Mouse (Mus musculus) CD4-positive helper T cell, adult 2 months (primary cell): ENCODE data around the gene Pdzph1.

Experiments
- DNase-seq: peaks from one replicate; pipeline ENCODE4 v3.0.0-alpha.2; 2012; ENCODE audit warnings: low read depth, missing footprints, low spot score

Pdzph1 gene

DNA sequence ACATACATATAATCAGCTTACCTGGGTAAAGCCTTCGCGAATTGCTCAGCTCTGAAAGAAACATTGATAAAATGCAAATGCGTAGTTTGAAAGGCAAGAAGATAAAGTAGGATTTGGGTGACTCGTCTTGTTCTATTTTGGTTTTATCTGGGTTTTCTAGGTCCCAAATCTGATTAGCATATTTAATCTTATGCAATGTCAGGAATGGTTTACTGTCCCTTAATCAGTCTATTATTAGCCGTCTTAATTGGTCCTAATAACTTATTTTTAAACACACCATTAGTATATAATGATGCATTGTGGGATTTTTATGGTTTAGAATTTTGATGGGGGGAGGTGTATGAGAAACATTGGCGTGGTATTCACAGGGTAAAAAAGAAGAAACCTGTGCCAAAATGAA, at the start of gene Pdzph1:
Gene Pdzph1, minus strand, starts transcription at position 101 of the 400 bp plus-strand sequence.
- DNase-seq: no peak

- no peak for DNase-seq
These were observed 48.6 kb upstream of the Pdzph1 start for GRCm38 (mm10) chr17:59039754-59040153.

DNA sequence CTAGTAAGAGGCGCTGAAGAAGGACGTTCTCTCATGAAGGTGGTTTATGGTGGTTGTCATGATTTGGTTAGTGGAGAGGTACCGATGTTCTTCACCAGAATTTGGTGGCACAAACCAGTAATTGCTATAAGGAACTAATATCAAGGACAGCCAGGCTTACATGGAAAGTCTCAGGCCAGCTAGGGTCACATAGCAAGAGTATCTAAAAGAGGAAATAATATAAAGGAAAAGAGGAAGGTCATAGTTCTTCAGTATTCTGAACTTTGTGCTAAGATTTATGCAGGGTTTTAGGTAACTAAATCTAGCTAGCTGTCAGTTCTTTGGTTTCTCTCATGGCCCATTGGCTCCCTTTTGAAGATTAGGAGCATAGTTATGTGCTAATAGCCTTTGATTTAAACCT, 42.3 kb upstream of the Pdzph1 start:
- no peak for DNase-seq

DNA sequence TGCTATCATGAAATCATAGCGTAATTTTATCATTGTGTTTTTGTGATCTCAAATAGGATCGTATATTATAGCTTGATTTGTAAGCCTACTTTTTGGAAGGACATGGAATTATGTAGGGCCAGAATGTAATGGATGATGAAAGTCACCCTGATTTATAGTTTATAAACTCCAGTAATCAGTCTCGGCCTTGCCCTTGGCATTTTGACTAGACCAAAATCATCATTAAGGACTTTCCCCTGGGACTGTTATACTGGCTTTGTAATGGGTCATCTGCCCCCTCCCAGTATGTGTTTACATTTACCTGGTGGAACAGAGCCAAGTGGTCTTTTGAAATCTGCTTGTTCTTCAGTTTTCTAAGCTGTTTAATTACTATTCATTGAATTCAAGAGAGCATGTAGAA, 35.2 kb upstream of the Pdzph1 start:
- DNase-seq: no peak

- DNase-seq: no peak
These were observed 33.3 kb upstream of the Pdzph1 start for GRCm38 (mm10) chr17:59024502-59024901.

DNA sequence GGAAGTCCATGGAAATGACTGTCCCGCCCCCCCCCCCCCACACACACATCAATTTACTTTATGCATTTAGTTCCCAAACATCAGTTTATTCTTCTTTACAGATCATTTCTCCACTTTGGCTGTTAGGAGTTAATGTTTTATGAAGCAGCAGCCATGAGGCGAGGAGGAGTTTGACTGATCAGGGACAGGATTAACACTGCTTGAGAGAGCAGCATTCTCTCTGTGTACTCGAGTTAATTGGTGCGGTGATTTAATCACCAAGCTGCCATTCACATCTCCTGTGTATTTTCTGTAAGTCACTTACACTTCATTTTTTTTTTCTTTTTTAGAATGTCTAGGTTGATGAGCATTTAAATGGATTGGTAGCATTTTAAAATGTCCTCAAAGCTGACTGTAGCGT, 32.8 kb upstream of the Pdzph1 start:
- no peak for DNase-seq

GRCm38 (mm10) chr17:59018666-59019065, 27.5 kb upstream of the Pdzph1 start:
- DNase-seq: no peak

DNA sequence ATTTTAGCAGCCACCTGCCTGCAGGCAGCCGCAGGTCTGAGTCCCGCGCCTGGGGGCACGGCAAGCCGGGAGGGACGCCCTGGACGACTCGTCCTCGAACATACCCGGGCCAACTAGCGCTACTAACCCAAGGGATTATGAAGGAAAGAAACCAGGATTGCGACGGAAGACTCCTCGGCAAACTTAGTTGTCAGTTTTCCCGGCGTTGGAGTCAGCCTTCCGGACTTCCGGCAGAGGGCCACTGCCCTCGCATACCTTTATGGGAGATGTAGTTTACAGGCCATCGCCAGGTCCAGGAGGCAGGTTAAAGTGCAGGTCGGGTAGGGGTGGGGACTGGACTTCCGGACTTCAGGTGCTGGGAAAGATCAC, 21.9 kb upstream of the Pdzph1 start, which contains the start of gene Nudt12:
Gene Nudt12, minus strand, starts transcription at position 282 of the 369 bp plus-strand sequence.
- DNase-seq: peak; percentile 3

GRCm38 (mm10) chr17:59012421-59013090, 21.4 kb upstream of the Pdzph1 start:
- no peak for DNase-seq

GRCm38 (mm10) chr17:59011546-59012307, 20.6 kb upstream of the Pdzph1 start:
- DNase-seq: no peak

DNA sequence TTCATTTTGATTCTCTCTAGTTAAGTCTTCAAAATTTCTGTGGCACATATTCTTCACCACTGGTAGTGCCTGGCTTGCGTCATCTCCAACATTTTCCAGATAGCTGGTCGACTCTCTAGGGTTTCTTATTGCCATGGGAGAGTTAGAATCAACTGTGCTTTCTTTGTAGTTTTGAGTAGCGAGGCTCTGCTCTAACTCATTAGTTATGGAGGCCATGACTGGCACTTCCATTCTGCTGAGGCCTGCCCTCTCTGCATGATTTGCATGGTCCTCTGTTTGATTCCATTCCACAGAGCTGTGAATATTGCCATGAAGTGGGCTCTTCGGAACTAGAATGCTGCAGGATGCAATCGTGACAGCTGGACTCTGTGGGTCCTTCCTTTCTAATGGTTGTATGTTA, 17.9 kb downstream of the Pdzph1 start:
- DNase-seq: no peak

DNA sequence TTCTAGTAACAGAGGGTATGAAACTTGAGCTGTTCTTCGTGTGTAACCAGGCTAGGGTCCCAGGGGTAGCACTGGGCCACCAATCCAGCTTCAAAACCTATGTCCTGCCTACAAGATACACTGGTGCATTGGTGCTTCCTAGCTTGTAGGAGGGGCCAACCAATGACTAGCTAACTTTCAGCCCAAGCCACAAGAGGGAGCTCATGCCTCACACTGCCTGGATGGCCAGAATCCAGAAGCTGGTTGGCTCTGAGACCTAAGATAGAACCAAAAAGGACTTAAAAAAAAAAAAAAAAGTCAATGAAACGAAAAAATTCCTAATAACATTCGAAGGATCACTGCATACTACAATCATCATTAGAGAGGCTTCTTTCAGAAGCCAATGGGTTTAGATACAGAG, 31.3 kb downstream of the Pdzph1 start:
- DNase-seq: no peak

- no peak for DNase-seq
These were observed 34.1 kb downstream of the Pdzph1 start for GRCm38 (mm10) chr17:58957055-58957454.

DNA sequence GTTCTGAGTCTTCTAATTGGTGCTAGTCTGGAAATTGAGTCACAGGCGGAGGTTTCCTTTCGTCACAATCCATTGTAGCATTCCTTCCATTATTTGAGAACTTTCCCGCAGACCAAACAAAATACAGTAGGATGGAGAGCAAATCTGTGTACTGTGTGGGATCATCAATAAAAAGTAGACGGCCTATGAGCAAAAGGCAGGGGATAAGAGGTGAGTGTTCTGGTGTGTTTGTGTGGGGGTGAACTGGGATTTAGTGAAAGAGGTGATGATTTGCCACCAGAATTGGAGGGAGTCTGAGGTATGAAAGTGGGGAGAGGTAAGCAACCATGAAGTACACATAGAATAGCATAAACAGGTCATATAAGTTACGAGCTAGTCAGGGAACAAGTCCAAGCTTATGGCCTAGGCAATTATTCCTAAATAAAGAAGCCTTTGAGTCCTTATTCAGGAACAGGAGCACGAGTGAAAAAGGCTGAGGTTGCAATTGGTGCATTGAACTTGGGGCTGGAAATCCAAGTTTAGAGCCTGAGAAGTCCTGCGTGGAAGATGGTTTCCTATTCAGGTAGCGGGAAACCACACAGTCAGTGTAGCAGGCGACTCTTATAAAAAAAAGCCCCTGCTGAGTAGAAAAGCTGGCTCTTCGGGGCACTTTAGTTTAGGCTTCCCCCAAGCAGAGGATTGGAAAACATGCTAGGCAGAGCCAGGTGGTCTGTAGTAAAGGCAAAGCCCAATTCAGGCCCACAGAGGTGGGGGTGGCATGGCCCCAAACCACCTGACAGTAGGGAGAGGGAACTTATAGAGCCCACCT, 48.0 kb downstream of the Pdzph1 start:
- no peak for DNase-seq

DNA sequence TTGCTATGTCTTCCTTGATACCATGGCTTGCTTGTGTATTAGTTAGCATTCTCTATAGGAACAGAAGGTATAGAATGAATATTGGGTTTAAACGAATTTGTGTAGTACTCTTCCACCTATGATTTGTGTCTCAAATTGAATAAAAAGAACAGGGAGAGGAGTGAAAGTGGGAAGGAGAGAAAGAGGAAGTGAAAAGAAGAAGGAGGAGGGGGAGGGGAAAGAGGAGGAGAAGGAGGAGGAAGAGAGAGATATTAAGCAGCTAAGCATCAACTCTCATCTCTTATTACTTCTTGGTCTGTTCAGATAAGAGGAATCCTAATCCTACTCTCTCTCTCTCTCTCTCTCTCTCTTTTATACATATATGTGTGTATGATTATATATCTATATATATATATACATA, 52.6 kb downstream of the Pdzph1 start:
- DNase-seq: no peak

DNA sequence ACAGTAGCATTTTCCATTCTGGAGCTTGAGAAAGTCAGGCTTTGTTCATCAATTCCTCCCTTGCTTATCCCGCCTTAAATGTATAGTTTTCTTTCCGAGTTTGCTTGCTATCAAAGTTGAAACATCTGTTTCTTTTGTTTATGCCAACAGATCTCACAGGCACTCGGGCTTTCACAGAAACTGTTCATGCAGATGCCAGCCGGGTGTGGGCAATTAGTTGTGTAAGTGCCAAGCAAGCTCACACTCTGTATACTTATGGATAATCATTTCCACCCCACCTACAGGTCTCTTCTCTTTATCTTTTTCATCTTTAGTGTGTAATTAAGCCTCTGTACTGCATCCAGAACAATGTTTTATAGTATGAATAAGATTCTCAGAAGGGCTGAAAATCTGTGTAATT, 53.6 kb downstream of the Pdzph1 start:
- DNase-seq: no peak

- no peak for DNase-seq
These were observed 58.2 kb downstream of the Pdzph1 start for GRCm38 (mm10) chr17:58932983-58933280.

DNA sequence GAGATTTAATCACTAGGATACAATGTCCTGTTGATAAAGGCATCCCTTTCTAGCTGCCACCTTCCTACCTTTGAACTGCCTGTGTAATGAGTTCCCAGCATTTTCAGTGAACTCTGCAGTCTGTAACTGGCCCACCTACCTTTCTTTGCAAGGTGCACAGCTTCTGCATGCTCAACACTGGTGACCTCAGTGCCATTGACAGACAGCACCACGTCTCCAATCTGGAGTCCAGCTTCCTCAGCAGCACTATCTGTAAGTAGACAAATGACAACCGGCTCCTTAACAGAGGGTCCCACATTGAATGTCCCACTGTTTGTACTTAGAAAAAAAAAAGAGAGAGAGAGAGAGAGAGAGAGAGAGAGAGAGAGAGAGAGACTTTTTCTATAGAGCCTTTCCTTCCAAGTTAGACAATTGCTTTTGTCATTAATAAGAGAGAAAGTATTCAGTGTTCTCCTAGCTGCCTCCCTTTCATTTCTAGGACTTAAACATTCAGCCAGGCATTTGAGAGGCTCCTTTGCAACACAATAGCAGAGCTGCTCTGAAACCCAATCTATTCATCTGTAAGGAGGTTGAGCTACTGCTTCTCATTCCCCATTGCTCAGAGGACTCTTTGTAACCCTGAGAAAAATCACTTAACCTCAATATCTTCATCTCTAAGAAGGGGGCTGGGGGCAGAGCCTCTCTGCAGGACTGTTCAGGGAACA, 58.7 kb downstream of the Pdzph1 start:
- no peak for DNase-seq

GRCm38 (mm10) chr17:58924754-58925546, 66.2 kb downstream of the Pdzph1 start:
- DNase-seq: no peak

DNA sequence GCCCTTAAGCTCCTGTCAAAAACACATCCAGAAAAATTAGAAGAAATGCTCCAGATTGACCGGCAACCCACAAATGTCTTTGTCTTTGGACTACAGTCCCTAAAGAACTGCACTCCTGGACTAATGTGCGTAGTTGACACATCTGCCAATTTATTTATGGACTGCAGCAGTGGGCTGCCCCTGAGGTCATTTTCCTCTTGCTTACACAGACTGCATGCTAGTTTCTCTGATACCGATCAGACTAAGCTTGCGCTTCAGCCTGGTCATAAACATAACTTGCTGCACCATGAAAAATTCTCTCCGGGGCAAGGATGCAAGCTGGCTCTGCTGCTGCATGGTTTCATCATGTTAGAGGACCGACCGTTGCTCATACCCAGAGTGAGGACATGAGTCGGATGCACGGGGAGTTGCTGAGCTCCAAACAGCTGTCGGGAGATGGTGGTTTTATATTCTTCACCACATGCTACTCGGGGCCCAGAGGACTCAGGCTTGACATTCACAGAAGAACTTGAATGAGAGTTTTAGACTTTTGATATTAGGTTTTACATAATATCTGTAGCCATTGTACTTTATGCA, 67.2 kb downstream of the Pdzph1 start:
- DNase-seq: no peak
